Mouse (Mus musculus) ovary, postnatal 36 days (tissue): Measurements from ENCODE around the gene Prdm8.

Source experiments
- DNase-seq: peaks from one replicate; pipeline ENCODE4 v3.0.0; 2022; ENCODE audit warnings: low spot score, mixed read lengths

Gene Prdm8

GRCm38 (mm10) chr5:98184971-98185805 lies 18.2 kb downstream of the Prdm8 start:
- DNase-seq, result peak; percentile 84

GRCm38 (mm10) chr5:98185806-98186751 lies 19.1 kb downstream of the Prdm8 start:
- peak; percentile 38 for DNase-seq

- DNase-seq, result no peak
Measured at GRCm38 (mm10) chr5:98189181-98190180, 22.5 kb downstream of the Prdm8 start.

GRCm38 (mm10) chr5:98192295-98192983 lies 25.4 kb downstream of the Prdm8 start:
- DNase-seq, result no peak

- no peak for DNase-seq
Measured at GRCm38 (mm10) chr5:98194959-98195358, 28.0 kb downstream of the Prdm8 start.

GRCm38 (mm10) chr5:98198412-98199218 lies 31.6 kb downstream of the Prdm8 start:
- no peak for DNase-seq

- DNase-seq, result no peak
Measured at GRCm38 (mm10) chr5:98199219-98199552, 32.2 kb downstream of the Prdm8 start.

- no peak for DNase-seq
Measured at GRCm38 (mm10) chr5:98201606-98202005, 34.6 kb downstream of the Prdm8 start.

- no peak for DNase-seq
Measured at GRCm38 (mm10) chr5:98202996-98203395, 36.0 kb downstream of the Prdm8 start.

GRCm38 (mm10) chr5:98212501-98212900 lies 45.5 kb downstream of the Prdm8 start:
- DNase-seq, result no peak

- DNase-seq, result no peak
Measured at GRCm38 (mm10) chr5:98221956-98222355, 55.0 kb downstream of the Prdm8 start.

GRCm38 (mm10) chr5:98226710-98227109 lies 59.7 kb downstream of the Prdm8 start:
- no peak for DNase-seq

- no peak for DNase-seq
Measured at GRCm38 (mm10) chr5:98229456-98229855, 62.5 kb downstream of the Prdm8 start.

GRCm38 (mm10) chr5:98238466-98238865 lies 71.5 kb downstream of the Prdm8 start:
- no peak for DNase-seq
